Mouse (Mus musculus): ENCODE results near the gene Tnks2. TPM values are rescaled to one million over a fixed set of nuclear protein-coding genes. Genes with fewer than 3 reads are reported as not detected.

Tnks2 gene
- total RNA-seq, 2 experiments from 2014 or later = 97.4 TPM

GRCm38 (mm10) chr19:36891746-36892145, 57.7 kb downstream of the Tnks2 start:
- no peak for DNase-seq (ENCODE audit: low spot score in 2 of 2)

GRCm38 (mm10) chr19:36896791-36897569, 62.9 kb downstream of the Tnks2 start:
- DNase-seq (ENCODE audit: low spot score in 2 of 2) = no peak

GRCm38 (mm10) chr19:36897778-36898177, 63.7 kb downstream of the Tnks2 start:
- DNase-seq (ENCODE audit: low spot score in 2 of 2) = no peak

- DNase-seq (ENCODE audit: low spot score in 2 of 2) = no peak
Measured at GRCm38 (mm10) chr19:36903377-36903776, 69.3 kb downstream of the Tnks2 start.

- DNase-seq (ENCODE audit: low spot score in 2 of 2) = peak; percentile 44
Measured at GRCm38 (mm10) chr19:36904211-36905007, 70.4 kb downstream of the Tnks2 start.

GRCm38 (mm10) chr19:36909150-36909549, 75.1 kb downstream of the Tnks2 start:
- DNase-seq (ENCODE audit: low spot score in 2 of 2) = no peak

- DNase-seq (ENCODE audit: low spot score in 2 of 2) = peak; percentile 60 to 72
Measured at GRCm38 (mm10) chr19:36909676-36910292, 75.8 kb downstream of the Tnks2 start.

- DNase-seq (ENCODE audit: low spot score in 2 of 2) = no peak
Measured at GRCm38 (mm10) chr19:36910424-36911045, 76.5 kb downstream of the Tnks2 start.

GRCm38 (mm10) chr19:36913064-36913463, 79.0 kb downstream of the Tnks2 start:
- DNase-seq (ENCODE audit: low spot score in 2 of 2) = no peak

- no peak for DNase-seq (ENCODE audit: low spot score in 2 of 2)
Measured at GRCm38 (mm10) chr19:36916206-36916605, 82.2 kb downstream of the Tnks2 start.

GRCm38 (mm10) chr19:36916876-36917389, 82.9 kb downstream of the Tnks2 start:
- DNase-seq (ENCODE audit: low spot score in 2 of 2) = no peak

GRCm38 (mm10) chr19:36918441-36919301, 84.6 kb downstream of the Tnks2 start:
- peak; percentile 84 to 85 for DNase-seq (ENCODE audit: low spot score in 2 of 2)

- DNase-seq (ENCODE audit: low spot score in 2 of 2) = no peak
Measured at GRCm38 (mm10) chr19:36919466-36919865, 85.4 kb downstream of the Tnks2 start, which contains the start of gene Fgfbp3. Gene Fgfbp3, minus strand, starts transcription at chr19:36919615.

- DNase-seq (ENCODE audit: low spot score in 2 of 2) = no peak
Measured at GRCm38 (mm10) chr19:36922015-36922414, 88.0 kb downstream of the Tnks2 start.

GRCm38 (mm10) chr19:36922936-36923335, 88.9 kb downstream of the Tnks2 start:
- DNase-seq (ENCODE audit: low spot score in 2 of 2) = no peak

- peak; percentile 88 to 93 for DNase-seq (ENCODE audit: low spot score in 2 of 2)
Measured at GRCm38 (mm10) chr19:36925671-36926552, 91.9 kb downstream of the Tnks2 start, which contains the start of gene Btaf1. Gene Btaf1, plus strand, starts transcription at chr19:36926079.

GRCm38 (mm10) chr19:36926553-36927236, 92.7 kb downstream of the Tnks2 start:
- DNase-seq (ENCODE audit: low spot score in 2 of 2) = no peak

- no peak for DNase-seq (ENCODE audit: low spot score in 2 of 2)
Measured at GRCm38 (mm10) chr19:36927800-36928361, 93.8 kb downstream of the Tnks2 start.

Data from adrenal gland, adult 18-20 months (tissue).